Mouse (Mus musculus): ENCODE measurements around the gene Adipor1. TPM values are rescaled to one million over a fixed set of nuclear protein-coding genes. Genes with fewer than 3 reads are reported as not detected.

The Adipor1 gene
- polyA plus RNA-seq, 1 experiment from 2014 or later: 87.4 TPM

GRCm38 (mm10) chr1:134393827-134394226 lies 21.4 kb upstream of the Adipor1 start:
- WGBS: 56% methylated on average over 5 of the region's 5 CpGs
- no peak for ATAC-seq (ENCODE audit: low read depth)
- Histone ChIP-seq H3K27ac (ENCODE audit: low read depth, low read length) (no peak overlapping the region), H3K4me3 (ENCODE audit: low read depth, low read length) (no peak overlapping the region), H3K4me1 (ENCODE audit: control insufficient read depth, insufficient read depth, low read length) (no peaks in the 10 kb centered on the region), H3K4me2 (ENCODE audit: low read depth, low read length) (no peak overlapping the region), H3K27me3 (ENCODE audit: control insufficient read depth, insufficient read depth, low read length) (no peaks in the 10 kb centered on the region), H3K36me3 (ENCODE audit: control insufficient read depth, insufficient read depth, low read length) (no peaks in the 10 kb centered on the region), H3K9me3 (ENCODE audit: control insufficient read depth, low read length) (no peaks in the 10 kb centered on the region), H3K9ac (replicated peaks; ENCODE audit: low read depth, low read length) (no peak overlapping the region)

DNA sequence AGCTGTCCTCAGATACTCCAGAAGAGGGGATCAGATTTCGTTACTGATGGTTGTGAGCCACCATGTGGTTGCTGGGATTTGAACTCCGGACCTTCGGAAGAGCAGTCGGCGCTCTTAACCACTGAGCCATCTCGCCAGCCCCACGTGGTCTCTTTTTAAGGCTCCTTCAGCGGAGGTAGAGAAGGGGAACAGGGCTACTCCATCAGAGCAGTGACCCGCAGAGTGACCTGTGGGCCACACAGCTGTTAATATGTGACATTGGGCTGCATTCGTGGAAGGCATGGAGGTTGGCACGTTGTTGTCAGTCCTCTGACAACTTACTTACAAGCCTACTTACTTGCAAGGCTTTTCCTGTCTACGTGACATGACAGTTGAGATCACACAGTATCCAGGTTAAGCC lies 17.0 kb upstream of the Adipor1 start:
- no peaks in the 10 kb centered on the region for H3K4me1 ChIP-seq (ENCODE audit: control insufficient read depth, insufficient read depth, low read length)
- no peak overlapping the region for H3K9ac ChIP-seq (replicated peaks; ENCODE audit: low read depth, low read length)
- H3K4me3 ChIP-seq (ENCODE audit: low read depth, low read length): no peak overlapping the region
- ATAC-seq (ENCODE audit: low read depth): no peak
- no peaks in the 10 kb centered on the region for H3K36me3 ChIP-seq (ENCODE audit: control insufficient read depth, insufficient read depth, low read length)
- WGBS: 90% methylated on average over 12 of the region's 12 CpGs
- H3K27me3 ChIP-seq (ENCODE audit: control insufficient read depth, insufficient read depth, low read length): no peaks in the 10 kb centered on the region
- no peak overlapping the region for H3K4me2 ChIP-seq (ENCODE audit: low read depth, low read length)
- H3K27ac ChIP-seq (ENCODE audit: low read depth, low read length): no peak overlapping the region
- H3K9me3 ChIP-seq (ENCODE audit: control insufficient read depth, low read length): no peaks in the 10 kb centered on the region

- ATAC-seq (ENCODE audit: low read depth): no peak
- Histone ChIP-seq H3K4me3 (ENCODE audit: low read depth, low read length) (no peak overlapping the region), H3K27ac (ENCODE audit: low read depth, low read length) (no peak overlapping the region), H3K9me3 (ENCODE audit: control insufficient read depth, low read length) (no peaks in the 10 kb centered on the region), H3K9ac (replicated peaks; ENCODE audit: low read depth, low read length) (no peak overlapping the region), H3K27me3 (ENCODE audit: control insufficient read depth, insufficient read depth, low read length) (no peaks in the 10 kb centered on the region), H3K36me3 (ENCODE audit: control insufficient read depth, insufficient read depth, low read length) (no peaks in the 10 kb centered on the region), H3K4me2 (ENCODE audit: low read depth, low read length) (no peak overlapping the region), H3K4me1 (ENCODE audit: control insufficient read depth, insufficient read depth, low read length) (no peaks in the 10 kb centered on the region)
- WGBS: 55% methylated on average over 5 of the region's 5 CpGs
Measured at GRCm38 (mm10) chr1:134399735-134400134, 15.4 kb upstream of the Adipor1 start.

- H3K27ac ChIP-seq (ENCODE audit: low read depth, low read length): no peak within 1 kb of the TSS
- H3K27me3 ChIP-seq (ENCODE audit: control insufficient read depth, insufficient read depth, low read length): no peaks in the 10 kb centered on the region
- under 1% methylated on average over 41 of the region's 43 CpGs for WGBS
- H3K9ac ChIP-seq (replicated peaks; ENCODE audit: low read depth, low read length): peak within 1 kb of the TSS; percentile 72
- H3K4me2 ChIP-seq (ENCODE audit: low read depth, low read length): peak within 1 kb of the TSS; percentile 87
- H3K9me3 ChIP-seq (ENCODE audit: control insufficient read depth, low read length): no peaks in the 10 kb centered on the region
- no peaks in the 10 kb centered on the region; the same call in 1 of the 2 replicates for H3K36me3 ChIP-seq (ENCODE audit: control insufficient read depth, insufficient read depth, low read length)
- ATAC-seq (ENCODE audit: low read depth): peak; percentile 97
- no peaks in the 10 kb centered on the region for H3K4me1 ChIP-seq (ENCODE audit: control insufficient read depth, insufficient read depth, low read length)
- H3K4me3 ChIP-seq (ENCODE audit: low read depth, low read length): peak within 1 kb of the TSS; percentile 64
Measured at GRCm38 (mm10) chr1:134405509-134406413, 9.4 kb upstream of the Adipor1 start, which contains the start of gene Cyb5r1. Cyb5r1 (plus strand) TSS chr1:134405559.

DNA sequence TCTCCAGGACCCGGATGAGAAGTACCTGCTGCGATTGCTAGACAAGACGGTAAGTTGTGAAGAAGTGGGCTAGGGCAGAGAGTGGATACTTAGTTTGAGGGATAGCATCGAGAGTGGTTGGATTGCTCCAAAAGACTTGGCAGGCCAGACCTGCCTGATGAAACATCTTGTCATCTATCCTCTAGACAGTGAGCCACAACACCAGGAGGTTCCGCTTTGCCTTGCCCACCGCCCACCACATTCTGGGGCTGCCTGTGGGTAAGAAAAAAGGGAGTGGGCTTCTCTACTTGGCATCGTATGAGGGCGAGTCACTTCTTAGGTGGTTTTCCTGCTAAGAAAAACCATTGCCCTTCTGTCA lies 8.8 kb upstream of the Adipor1 start:
- Histone ChIP-seq H3K9me3 (ENCODE audit: control insufficient read depth, low read length) (no peaks in the 10 kb centered on the region), H3K9ac (replicated peaks; ENCODE audit: low read depth, low read length) (peak overlapping the region; percentile 72), H3K4me1 (ENCODE audit: control insufficient read depth, insufficient read depth, low read length) (no peaks in the 10 kb centered on the region), H3K27me3 (ENCODE audit: control insufficient read depth, insufficient read depth, low read length) (no peaks in the 10 kb centered on the region), H3K27ac (ENCODE audit: low read depth, low read length) (no peak overlapping the region), H3K4me2 (ENCODE audit: low read depth, low read length) (peak overlapping the region; percentile 87), H3K36me3 (ENCODE audit: control insufficient read depth, insufficient read depth, low read length) (no peaks in the 10 kb centered on the region; the same call in 1 of the 2 replicates), H3K4me3 (ENCODE audit: low read depth, low read length) (peak overlapping the region; percentile 64)
- WGBS: 38% methylated on average over 8 of the region's 8 CpGs
- peak; percentile 34; the same call in 1 of the 2 replicates for ATAC-seq (ENCODE audit: low read depth)

- 68% methylated on average over 8 of the region's 8 CpGs for WGBS
- no peak for ATAC-seq (ENCODE audit: low read depth)
- H3K9ac ChIP-seq (replicated peaks; ENCODE audit: low read depth, low read length): no peak overlapping the region
- H3K4me1 ChIP-seq (ENCODE audit: control insufficient read depth, insufficient read depth, low read length): no peaks in the 10 kb centered on the region
- no peaks in the 10 kb centered on the region; the same call in 1 of the 2 replicates for H3K36me3 ChIP-seq (ENCODE audit: control insufficient read depth, insufficient read depth, low read length)
- H3K4me2 ChIP-seq (ENCODE audit: low read depth, low read length): no peak overlapping the region
- no peaks in the 10 kb centered on the region for H3K27me3 ChIP-seq (ENCODE audit: control insufficient read depth, insufficient read depth, low read length)
- no peak overlapping the region for H3K27ac ChIP-seq (ENCODE audit: low read depth, low read length)
- no peaks in the 10 kb centered on the region for H3K9me3 ChIP-seq (ENCODE audit: control insufficient read depth, low read length)
- no peak overlapping the region for H3K4me3 ChIP-seq (ENCODE audit: low read depth, low read length)
Measured at GRCm38 (mm10) chr1:134408080-134408479, 7.1 kb upstream of the Adipor1 start.

DNA sequence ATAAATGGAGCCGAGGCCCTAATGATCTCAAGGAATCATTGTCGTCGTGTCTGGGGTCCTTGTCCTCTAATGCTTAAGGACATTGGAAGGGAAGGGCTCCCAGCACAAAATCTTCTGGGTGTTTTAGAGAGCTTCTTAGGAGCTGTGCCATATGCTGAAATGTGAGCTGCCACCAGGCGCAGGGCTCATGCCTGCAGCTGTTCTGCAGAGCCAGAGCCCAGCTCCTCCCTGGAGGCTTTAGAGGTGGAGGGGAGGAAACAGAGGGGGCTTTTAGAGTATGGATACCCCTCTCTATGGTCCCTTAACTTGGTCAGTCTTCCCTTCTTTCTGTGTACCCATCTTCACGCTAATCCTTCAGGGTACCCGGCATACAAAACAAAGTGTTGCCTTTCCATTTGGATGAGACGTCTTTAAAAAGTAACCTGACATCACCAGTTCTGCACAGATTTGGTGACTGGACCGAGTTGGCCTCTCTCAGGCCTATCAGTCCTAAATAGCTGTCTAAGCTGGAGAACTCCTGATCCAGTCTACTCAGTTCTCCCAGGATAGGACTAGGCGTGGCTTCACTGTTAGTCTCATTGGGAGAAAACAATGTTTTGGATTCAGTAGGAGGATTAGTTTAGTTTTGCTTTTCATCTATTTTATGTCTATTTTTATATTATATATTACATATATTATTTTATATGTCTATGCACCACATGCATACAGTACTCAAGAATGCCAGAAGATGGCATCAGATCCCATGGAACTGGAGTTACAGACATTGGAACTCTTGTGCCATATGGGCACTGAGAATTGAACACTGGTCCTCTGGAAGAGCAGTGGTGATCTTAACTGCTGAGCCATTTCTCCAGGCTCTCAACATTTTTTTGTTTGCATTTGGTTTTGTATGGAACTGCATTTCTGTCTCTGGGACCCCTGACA lies 3.2 kb upstream of the Adipor1 start:
- H3K27ac ChIP-seq (ENCODE audit: low read depth, low read length): no peak overlapping the region
- H3K4me1 ChIP-seq (ENCODE audit: control insufficient read depth, insufficient read depth, low read length): peaks cover 17% of the 10 kb centered on the region; the same call in 1 of the 2 replicates
- H3K27me3 ChIP-seq (ENCODE audit: control insufficient read depth, insufficient read depth, low read length): no peaks in the 10 kb centered on the region
- ATAC-seq (ENCODE audit: low read depth): no peak
- no peak overlapping the region for H3K4me3 ChIP-seq (ENCODE audit: low read depth, low read length)
- H3K9me3 ChIP-seq (ENCODE audit: control insufficient read depth, low read length): no peaks in the 10 kb centered on the region
- WGBS: 91% methylated on average over 9 of the region's 9 CpGs
- no peak overlapping the region for H3K9ac ChIP-seq (replicated peaks; ENCODE audit: low read depth, low read length)
- no peaks in the 10 kb centered on the region; the same call in 1 of the 2 replicates for H3K36me3 ChIP-seq (ENCODE audit: control insufficient read depth, insufficient read depth, low read length)
- H3K4me2 ChIP-seq (ENCODE audit: low read depth, low read length): no peak overlapping the region

GRCm38 (mm10) chr1:134414038-134414437 lies 1.1 kb upstream of the Adipor1 start:
- Histone ChIP-seq H3K4me2 (ENCODE audit: low read depth, low read length) (no peak overlapping the region), H3K4me3 (ENCODE audit: low read depth, low read length) (no peak overlapping the region), H3K9me3 (ENCODE audit: control insufficient read depth, low read length) (no peaks in the 10 kb centered on the region), H3K4me1 (ENCODE audit: control insufficient read depth, insufficient read depth, low read length) (peaks cover 30% of the 10 kb centered on the region), H3K27ac (ENCODE audit: low read depth, low read length) (no peak overlapping the region), H3K27me3 (ENCODE audit: control insufficient read depth, insufficient read depth, low read length) (no peaks in the 10 kb centered on the region), H3K9ac (replicated peaks; ENCODE audit: low read depth, low read length) (0 out of 2 replicates have a peak overlapping the region, but pooled peaks have one; percentile 95), H3K36me3 (ENCODE audit: control insufficient read depth, insufficient read depth, low read length) (no peaks in the 10 kb centered on the region)
- ATAC-seq (ENCODE audit: low read depth): no peak
- WGBS: 60% methylated on average over 2 of the region's 2 CpGs
